Mouse (Mus musculus): ENCODE measurements at regions not wholly inside any gene's neighbourhood (a gene's known extent, or its start where the extent isn't known, plus 50 kb on each side); places are given as distances from the start of the nearest gene placed in this dataset.

GRCm38 (mm10) chr1:42236466-42237010 is 459.0 kb upstream of the Pou3f3 start:
- no peak for DNase-seq

- DNase-seq = no peak
Observed at GRCm38 (mm10) chr1:42238408-42238807, 457.2 kb upstream of the Pou3f3 start.

GRCm38 (mm10) chr1:42241172-42241571 is 454.4 kb upstream of the Pou3f3 start:
- DNase-seq = no peak

- no peak for DNase-seq
Observed at GRCm38 (mm10) chr1:42241601-42242220, 453.9 kb upstream of the Pou3f3 start.

GRCm38 (mm10) chr1:42242586-42243457 is 452.7 kb upstream of the Pou3f3 start:
- no peak for DNase-seq

- no peak for DNase-seq
Observed at GRCm38 (mm10) chr1:42243458-42243855, 452.1 kb upstream of the Pou3f3 start.

- DNase-seq = no peak
Observed at GRCm38 (mm10) chr1:42243878-42244277, 451.7 kb upstream of the Pou3f3 start.

- no peak for DNase-seq
Observed at GRCm38 (mm10) chr1:42252386-42252785, 443.2 kb upstream of the Pou3f3 start.

- no peak for DNase-seq
Observed at GRCm38 (mm10) chr1:42253786-42254185, 441.8 kb upstream of the Pou3f3 start.

- no peak for DNase-seq
Observed at GRCm38 (mm10) chr1:42256911-42257595, 438.5 kb upstream of the Pou3f3 start.

- DNase-seq = no peak
Observed at GRCm38 (mm10) chr1:42257801-42258593, 437.6 kb upstream of the Pou3f3 start.

GRCm38 (mm10) chr1:42258594-42258910 is 437.0 kb upstream of the Pou3f3 start:
- DNase-seq = no peak

- DNase-seq = no peak
Observed at GRCm38 (mm10) chr1:42259216-42259977, 436.2 kb upstream of the Pou3f3 start.

GRCm38 (mm10) chr1:42260033-42260925 is 435.3 kb upstream of the Pou3f3 start:
- no peak for DNase-seq

- DNase-seq = no peak
Observed at GRCm38 (mm10) chr1:42261031-42261430, 434.5 kb upstream of the Pou3f3 start.

GRCm38 (mm10) chr1:42261800-42262199 is 433.8 kb upstream of the Pou3f3 start:
- no peak for DNase-seq

GRCm38 (mm10) chr1:42262606-42263005 is 433.0 kb upstream of the Pou3f3 start:
- DNase-seq = no peak

GRCm38 (mm10) chr1:42277130-42277529 is 418.4 kb upstream of the Pou3f3 start:
- no peak for DNase-seq

GRCm38 (mm10) chr1:42295841-42296240 is 399.7 kb upstream of the Pou3f3 start:
- DNase-seq = no peak

GRCm38 (mm10) chr1:42309251-42309650 is 386.3 kb upstream of the Pou3f3 start:
- no peak for DNase-seq

- DNase-seq = no peak
Observed at GRCm38 (mm10) chr1:42313494-42313893, 382.1 kb upstream of the Pou3f3 start.
